Mouse (Mus musculus): ENCODE results near the gene Heca. TPM values are rescaled to one million over a fixed set of nuclear protein-coding genes. Genes with fewer than 3 reads are reported as not detected.
"Not testable (repeated sequence)": the region's sequence is repeated elsewhere in the genome, so short reads cannot be mapped to it uniquely, and the experiment has no call there.

The Heca gene
- polyA plus RNA-seq, 2 experiments: 2.6 to 5.9 TPM

DNA sequence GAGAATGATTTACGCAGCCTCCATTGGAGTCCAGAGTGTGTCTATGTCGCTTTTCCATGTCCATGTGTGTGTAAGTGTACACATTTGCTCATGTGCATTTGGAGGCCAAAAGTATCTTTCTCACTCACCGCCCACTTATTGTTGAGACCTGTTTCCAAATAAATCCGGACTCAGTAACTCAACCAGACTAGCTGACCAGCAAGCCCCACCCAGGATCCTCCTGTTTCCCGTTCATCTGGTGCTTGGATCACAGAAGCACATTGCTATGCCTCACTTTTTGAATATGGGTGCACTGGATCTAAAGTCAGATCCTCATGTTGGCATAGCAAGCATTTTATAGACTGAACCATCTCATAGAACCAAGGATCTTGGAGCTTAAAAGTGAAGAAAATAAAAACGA, 112.8 kb downstream of the Heca start:
- DNase-seq (ENCODE audit: low read depth in 3 of 3, low spot score in 3 of 3) (no peak), ATAC-seq (ENCODE audit: insufficient read depth) (no peak)
- no peaks in the 10 kb centered on the region for H3K4me1 ChIP-seq (replicated peaks; ENCODE audit: control insufficient read depth in 2 of 2, insufficient read depth in 2 of 2, low read length in 1 of 2)
- H3K4me3 ChIP-seq (ENCODE audit: insufficient read depth in 1 of 2, low read depth in 2 of 2, low read length in 2 of 2): no peak overlapping the region
- H3K27ac ChIP-seq: no peak overlapping the region
- H3K27me3 ChIP-seq (ENCODE audit: control insufficient read depth, insufficient read depth, low read length): no peaks in the 10 kb centered on the region
- no peak overlapping the region for H3K9ac ChIP-seq (replicated peaks)
- no peak overlapping the region for H3K4me2 ChIP-seq (ENCODE audit: low read depth)
- TF ChIP-seq CTCF (IDR thresholded peaks at IDR 0.05; ENCODE audit: low read depth) (no peak), EP300 (IDR thresholded peaks at IDR 0.05; ENCODE audit: low read depth) (no peak)
- no peaks in the 10 kb centered on the region for H3K9me3 ChIP-seq (ENCODE audit: control insufficient read depth, low read length)
- 66% methylated on average over 6 of the region's 6 CpGs for WGBS (ENCODE audit: insufficient replicate concordance)
- no peaks in the 10 kb centered on the region for H3K36me3 ChIP-seq (replicated peaks; ENCODE audit: control insufficient read depth, insufficient read depth, low read depth)

DNA sequence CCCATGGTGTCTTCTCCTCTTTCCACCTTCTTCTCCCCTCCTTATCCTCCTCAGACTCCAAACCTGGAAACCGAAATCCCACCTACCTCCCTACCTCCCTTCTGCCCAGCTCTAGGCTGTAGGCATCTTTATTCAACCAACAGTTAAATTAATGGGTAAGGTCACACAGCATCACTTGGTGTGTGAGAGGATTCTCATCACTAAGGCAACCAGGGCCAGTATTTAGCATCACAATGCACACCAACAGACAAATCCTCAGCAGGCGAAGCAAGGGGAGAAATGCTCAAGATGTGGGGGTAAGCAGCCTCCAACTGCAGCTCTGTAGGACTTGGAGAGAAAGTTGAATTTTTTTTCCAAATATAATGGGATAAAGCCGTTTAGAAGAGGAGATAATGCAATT, 116.8 kb downstream of the Heca start:
- no peak overlapping the region for H3K27ac ChIP-seq
- no peak overlapping the region for H3K4me3 ChIP-seq (ENCODE audit: insufficient read depth in 1 of 2, low read depth in 2 of 2, low read length in 2 of 2)
- no peak for DNase-seq (ENCODE audit: low read depth in 3 of 3, low spot score in 3 of 3)
- no peaks in the 10 kb centered on the region for H3K4me1 ChIP-seq (replicated peaks; ENCODE audit: control insufficient read depth in 2 of 2, insufficient read depth in 2 of 2, low read length in 1 of 2)
- no peak for TF ChIP-seq EP300 (IDR thresholded peaks at IDR 0.05; ENCODE audit: low read depth)
- TF ChIP-seq CTCF (IDR thresholded peaks at IDR 0.05; ENCODE audit: low read depth): no peak
- H3K4me2 ChIP-seq (ENCODE audit: low read depth): no peak overlapping the region
- ATAC-seq (ENCODE audit: insufficient read depth): no peak
- H3K36me3 ChIP-seq (replicated peaks; ENCODE audit: control insufficient read depth, insufficient read depth, low read depth): no peaks in the 10 kb centered on the region
- no peaks in the 10 kb centered on the region for H3K27me3 ChIP-seq (ENCODE audit: control insufficient read depth, insufficient read depth, low read length)
- 47% methylated on average over 3 of the region's 3 CpGs for WGBS (ENCODE audit: insufficient replicate concordance)
- H3K9me3 ChIP-seq (ENCODE audit: control insufficient read depth, low read length): no peaks in the 10 kb centered on the region
- H3K9ac ChIP-seq (replicated peaks): no peak overlapping the region

DNA sequence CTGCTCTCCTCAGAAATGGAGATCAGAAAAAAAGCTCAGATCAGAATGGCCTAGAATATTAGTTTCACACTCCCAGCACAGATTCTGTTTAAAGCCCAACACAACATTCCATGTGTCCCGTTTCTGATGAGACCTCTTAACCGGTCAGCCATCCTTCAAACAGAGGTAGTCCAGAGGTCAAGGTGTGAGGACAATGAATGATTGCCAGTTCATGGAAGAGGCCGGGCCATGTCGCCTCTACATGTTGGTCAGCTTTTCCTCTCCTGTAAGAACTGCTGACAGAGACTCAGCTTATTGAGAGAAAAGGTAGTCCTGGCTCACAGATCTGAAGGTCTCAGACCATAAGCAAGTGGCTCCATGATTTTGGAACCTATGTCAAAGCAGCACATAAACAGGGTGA, 118.7 kb downstream of the Heca start:
- no peak overlapping the region for H3K4me3 ChIP-seq (ENCODE audit: insufficient read depth in 1 of 2, low read depth in 2 of 2, low read length in 2 of 2)
- TF ChIP-seq EP300 (IDR thresholded peaks at IDR 0.05; ENCODE audit: low read depth) (no peak), CTCF (IDR thresholded peaks at IDR 0.05; ENCODE audit: low read depth) (no peak)
- ATAC-seq (ENCODE audit: insufficient read depth): no peak
- no peaks in the 10 kb centered on the region for H3K36me3 ChIP-seq (replicated peaks; ENCODE audit: control insufficient read depth, insufficient read depth, low read depth)
- no peak overlapping the region for H3K27ac ChIP-seq
- no peaks in the 10 kb centered on the region for H3K4me1 ChIP-seq (replicated peaks; ENCODE audit: control insufficient read depth in 2 of 2, insufficient read depth in 2 of 2, low read length in 1 of 2)
- WGBS (ENCODE audit: insufficient replicate concordance): 71% methylated on average over 4 of the region's 4 CpGs
- H3K9me3 ChIP-seq (ENCODE audit: control insufficient read depth, low read length): no peaks in the 10 kb centered on the region
- no peak overlapping the region for H3K4me2 ChIP-seq (ENCODE audit: low read depth)
- no peak for DNase-seq (ENCODE audit: low read depth in 3 of 3, low spot score in 3 of 3)
- no peak overlapping the region for H3K9ac ChIP-seq (replicated peaks)
- H3K27me3 ChIP-seq (ENCODE audit: control insufficient read depth, insufficient read depth, low read length): no peaks in the 10 kb centered on the region

DNA sequence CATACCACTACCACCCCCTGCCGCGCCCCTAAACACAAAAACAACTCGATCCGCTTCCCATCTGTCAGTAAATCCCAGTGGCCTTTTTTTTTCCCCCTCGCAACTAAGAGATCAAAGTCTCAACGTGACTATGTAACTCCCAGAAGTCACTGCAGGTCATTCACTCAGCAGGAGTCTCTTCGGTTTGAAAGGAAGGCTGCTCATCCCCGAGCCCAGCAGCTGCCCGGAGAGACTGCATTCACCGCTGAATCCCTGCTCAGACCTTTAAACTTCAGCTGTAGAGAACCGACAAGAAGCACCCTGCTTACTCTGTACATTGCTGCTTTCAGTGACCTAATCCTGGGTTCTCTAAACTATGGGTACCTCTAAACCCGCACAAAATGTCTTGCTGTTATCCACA, 120.5 kb downstream of the Heca start:
- Histone ChIP-seq H3K4me3 (ENCODE audit: insufficient read depth in 1 of 2, low read depth in 2 of 2, low read length in 2 of 2) (no peak overlapping the region), H3K27me3 (ENCODE audit: control insufficient read depth, insufficient read depth, low read length) (no peaks in the 10 kb centered on the region), H3K4me1 (replicated peaks; ENCODE audit: control insufficient read depth in 2 of 2, insufficient read depth in 2 of 2, low read length in 1 of 2) (no peaks in the 10 kb centered on the region), H3K27ac (no peak overlapping the region), H3K36me3 (replicated peaks; ENCODE audit: control insufficient read depth, insufficient read depth, low read depth) (no peaks in the 10 kb centered on the region), H3K4me2 (ENCODE audit: low read depth) (peak overlapping the region; percentile 17), H3K9ac (replicated peaks) (no peak overlapping the region), H3K9me3 (ENCODE audit: control insufficient read depth, low read length) (no peaks in the 10 kb centered on the region)
- ATAC-seq (ENCODE audit: insufficient read depth) (no peak), DNase-seq (ENCODE audit: low read depth in 3 of 3, low spot score in 3 of 3) (no peak)
- 11% methylated on average over 12 of the region's 12 CpGs for WGBS (ENCODE audit: insufficient replicate concordance)
- TF ChIP-seq CTCF (IDR thresholded peaks at IDR 0.05; ENCODE audit: low read depth) (no peak), EP300 (IDR thresholded peaks at IDR 0.05; ENCODE audit: low read depth) (no peak)

DNA sequence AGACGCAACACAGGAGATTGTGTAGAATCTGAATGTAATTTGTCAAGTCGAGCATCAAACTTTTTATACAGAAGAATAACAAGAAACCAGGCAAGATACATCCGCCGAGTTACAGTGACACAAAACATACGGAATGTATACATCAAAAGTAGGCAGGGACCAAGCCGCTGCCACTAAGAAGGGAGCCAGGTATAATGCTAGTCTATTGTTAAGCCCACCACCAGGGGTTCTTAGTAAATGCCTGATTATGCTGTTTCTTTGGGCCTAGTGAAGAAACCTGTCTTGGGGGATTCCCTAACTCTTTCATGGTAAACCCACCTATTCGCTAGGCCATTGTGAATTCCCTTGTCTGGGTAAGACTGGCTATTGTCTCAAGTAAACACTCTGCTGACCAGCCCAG, 127.4 kb downstream of the Heca start:
- H3K27me3 ChIP-seq (ENCODE audit: control insufficient read depth, insufficient read depth, low read length); H3K4me2 ChIP-seq (ENCODE audit: low read depth); H3K9ac ChIP-seq (replicated peaks); H3K9me3 ChIP-seq (ENCODE audit: control insufficient read depth, low read length); ATAC-seq (ENCODE audit: insufficient read depth); H3K27ac ChIP-seq; H3K36me3 ChIP-seq (replicated peaks; ENCODE audit: control insufficient read depth, insufficient read depth, low read depth); H3K4me1 ChIP-seq (replicated peaks; ENCODE audit: control insufficient read depth in 2 of 2, insufficient read depth in 2 of 2, low read length in 1 of 2); H3K4me3 ChIP-seq (ENCODE audit: insufficient read depth in 1 of 2, low read depth in 2 of 2, low read length in 2 of 2); DNase-seq (ENCODE audit: low read depth in 3 of 3, low spot score in 3 of 3): not testable (repeated sequence)
- 77% methylated on average over 7 of the region's 7 CpGs for WGBS (ENCODE audit: insufficient replicate concordance)

Other genes with a start within 250 kb of the Heca start
- gene Cited2, start 224.8 kb downstream of the Heca start, polyA plus RNA-seq (2012; rRNA removed): 17.8 and 18.2 TPM in 2 replicates
- gene Cited2, start 224.8 kb downstream of the Heca start, polyA plus RNA-seq (2014; fragmentation: Nextera tagmentation; extraction: Ambion mirVana): 12.3 and 12.7 TPM in 2 replicates
- 0.02 TPM in 1 of 2 replicates, not detected in the other for gene Txlnb, start 151.8 kb downstream of the Heca start, polyA plus RNA-seq (2012; rRNA removed)
- gene Txlnb, start 151.8 kb downstream of the Heca start, polyA plus RNA-seq (2014; fragmentation: Nextera tagmentation; extraction: Ambion mirVana): 0.06 TPM in 1 of 2 replicates, not detected in the other
- gene Abracl, start 75.2 kb upstream of the Heca start, polyA plus RNA-seq (2012; rRNA removed): 19.8 and 37.2 TPM in 2 replicates
- 66.4 and 71.1 TPM in 2 replicates for gene Abracl, start 75.2 kb upstream of the Heca start, polyA plus RNA-seq (2014; fragmentation: Nextera tagmentation; extraction: Ambion mirVana)
- 10.7 and 13.3 TPM in 2 replicates for gene Reps1, start 107.8 kb upstream of the Heca start, polyA plus RNA-seq (2012; rRNA removed)
- 3.4 and 6.0 TPM in 2 replicates for gene Reps1, start 107.8 kb upstream of the Heca start, polyA plus RNA-seq (2014; fragmentation: Nextera tagmentation; extraction: Ambion mirVana)

Data from liver, embryonic 14.5 days (tissue).